Mouse (Mus musculus): ENCODE measurements at regions not wholly inside any gene's neighbourhood (a gene's known extent, or its start where the extent isn't known, plus 50 kb on each side); places are given as distances from the start of the nearest gene placed in this dataset.

DNA sequence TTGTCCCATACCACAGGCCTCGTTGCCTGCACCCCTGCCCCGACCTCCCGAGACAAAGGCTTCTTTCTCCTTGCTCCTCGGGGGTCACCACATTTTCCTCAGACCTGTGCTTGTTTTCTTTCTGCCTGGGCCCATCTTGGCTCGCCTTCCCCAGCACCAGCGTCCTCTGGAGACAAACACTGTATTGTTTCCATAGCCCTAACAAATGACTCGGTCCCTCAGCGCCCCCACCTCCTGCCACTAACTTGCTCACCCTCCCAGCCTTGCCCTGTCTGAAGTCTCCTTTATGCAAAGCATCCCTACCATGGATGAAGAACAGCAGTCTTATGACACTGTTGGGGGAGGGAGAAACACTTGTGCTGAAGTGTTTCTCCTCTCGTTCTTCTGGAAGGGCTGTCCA, 402.1 kb downstream of the Sox9 start:
- peak in 1 of 2 experiments; percentile 23 for DNase-seq

GRCm38 (mm10) chr11:113187407-113187806, 405.4 kb downstream of the Sox9 start:
- no peak for DNase-seq

- no peak for DNase-seq
Measured at GRCm38 (mm10) chr11:113188263-113188920, 406.4 kb downstream of the Sox9 start.

DNA sequence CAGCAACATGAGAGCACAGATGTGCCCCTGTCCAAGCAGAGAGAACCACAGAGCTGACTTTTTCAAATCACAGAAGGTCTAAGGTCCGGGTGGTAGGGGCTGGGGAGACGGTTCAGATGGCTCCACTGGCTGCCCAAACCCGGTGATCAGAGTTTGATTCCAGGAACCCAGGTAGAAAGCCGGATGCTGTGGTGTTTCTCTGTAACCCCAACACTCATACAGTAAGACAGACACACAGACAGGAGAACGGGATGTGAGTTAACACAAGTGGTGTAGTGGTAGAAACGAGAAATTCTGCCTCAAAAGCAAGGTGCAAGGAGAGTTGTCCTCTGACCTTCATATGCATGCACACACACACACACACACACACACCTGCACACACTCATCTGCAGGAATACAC, 408.0 kb downstream of the Sox9 start:
- DNase-seq = no peak

GRCm38 (mm10) chr11:113190520-113190919, 408.5 kb downstream of the Sox9 start:
- no peak for DNase-seq

DNA sequence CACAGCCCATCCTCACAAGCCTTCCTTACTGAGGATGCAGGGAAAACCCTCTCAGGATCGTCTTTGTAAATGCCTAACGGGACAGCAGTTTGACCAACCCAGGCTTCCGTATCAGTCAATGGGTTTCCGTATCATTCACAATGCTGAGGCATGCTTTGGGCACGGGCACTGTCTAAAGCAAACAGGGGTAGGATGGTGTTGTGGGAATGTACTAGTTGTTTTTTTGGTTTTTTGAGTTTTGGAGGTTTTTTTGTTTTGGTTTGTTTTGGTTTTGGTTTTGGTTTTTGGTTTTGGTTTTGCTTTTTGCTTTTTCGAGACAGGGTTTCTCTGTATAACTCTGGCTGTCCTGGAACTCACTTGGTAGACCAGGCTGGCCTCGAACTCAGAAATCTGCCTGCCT, 409.0 kb downstream of the Sox9 start:
- no peak for DNase-seq

- peak in 1 of 2 experiments; percentile 37 for DNase-seq
Measured at GRCm38 (mm10) chr11:113192086-113192856, 410.2 kb downstream of the Sox9 start.

GRCm38 (mm10) chr11:113194144-113194827, 412.3 kb downstream of the Sox9 start:
- peak in 1 of 2 experiments; percentile 32 for DNase-seq
